Mouse (Mus musculus): ENCODE measurements around the gene Rhoq.

GRCm38 (mm10) chr17:86966040-86966439, 3.2 kb downstream of the Rhoq start:
- TF ChIP-seq CTCF (IDR thresholded peaks at IDR 0.05; ENCODE audit: low read depth) = no peak
- TF ChIP-seq EP300 (IDR thresholded peaks at IDR 0.05; ENCODE audit: low read depth) = no peak

Measured in heart, postnatal 0 days (tissue).